Mouse (Mus musculus) forebrain, postnatal 0 days (tissue): ENCODE results near the gene Gdpd5. TPM values are rescaled to one million over a fixed set of nuclear protein-coding genes. Genes with fewer than 3 reads are reported as not detected.

Source experiments
- ATAC-seq: fragments of 200-750 bp; cut with Nextera tagmentation; 2 replicates; pipeline ENCODE4 v1.8.0; 2017; ENCODE audit warnings: mild to moderate bottlenecking, moderate library complexity
- DNase-seq: peaks from one replicate; pipeline ENCODE4 v3.0.0-alpha.2; 2015
- H3K27ac ChIP-seq: fragments of 300-500 bp; sonication (generic); 2 replicates; pipeline ENCODE4 v1.5.1; 2014; ENCODE audit warnings: low read depth, mild to moderate bottlenecking, antibody characterized with exemption, low read length, moderate library complexity, mixed read lengths
- H3K27me3 ChIP-seq: fragments of 300-500 bp; sonication (generic); 2 replicates; pipeline ENCODE4 v1.6.1; 2014; ENCODE audit warnings: mild to moderate bottlenecking, low read length, mixed read lengths; ENCODE audit not compliant: insufficient read depth
- H3K36me3 ChIP-seq: fragments of 300-500 bp; sonication (generic); 2 replicates; pipeline ENCODE4 v1.6.1; 2014; ENCODE audit warnings: mild to moderate bottlenecking, moderate library complexity; ENCODE audit not compliant: insufficient read depth
- H3K4me1 ChIP-seq: fragments of 300-500 bp; sonication (generic); 2 replicates; pipeline ENCODE4 v1.6.1; 2014; ENCODE audit warnings: antibody characterized with exemption; ENCODE audit not compliant: insufficient read depth
- H3K4me2 ChIP-seq: fragments of 300-500 bp; sonication (generic); 2 replicates; pipeline ENCODE4 v1.6.1; 2014; ENCODE audit warnings: low read depth, mild to moderate bottlenecking, moderate library complexity
- H3K4me3 ChIP-seq: fragments of 300-500 bp; sonication (generic); 2 replicates; pipeline ENCODE4 v1.5.1; 2014; ENCODE audit warnings: low read depth, low read length, mixed read lengths
- H3K9ac ChIP-seq: fragments of 300-500 bp; sonication (generic); 2 replicates; pipeline ENCODE4 v1.6.1; 2014; ENCODE audit warnings: mild to moderate bottlenecking
- H3K9me3 ChIP-seq: fragments of 300-500 bp; sonication (generic); 2 replicates; pipeline ENCODE4 v1.6.1; 2016; ENCODE audit warnings: low read length
- CTCF ChIP-seq: sonication (generic); IDR thresholded peaks from 2 replicates; pipeline ENCODE4 v1.5.1; 2016; ENCODE audit warnings: antibody characterized with exemption, control low read depth, low read depth
- WGBS: fragments of 180-500 bp; shearing (Covaris S2); extraction: QIAGEN DNeasy Blood & Tissue Kit; methylation state at CpG from one replicate; pipeline ENCODE4 v1.1.7; 2014; 5-methylcytosine and 5-hydroxymethylcytosine counted together
- polyA plus RNA-seq: library from polyadenylated mRNA; unstranded; fragments of >200 nt; fragmentation: Nextera tagmentation; extraction: Ambion mirVana; gene quantifications from 2 replicates; pipeline ENCODE4 v1.2.1, GENCODE M21; 2015
- total RNA-seq: library from RNA; depleted of rRNA; stranded (reverse); fragments of >200 nt; gene quantifications from 2 replicates; pipeline ENCODE4 v1.2.3, GENCODE M21; 2014

Gene Gdpd5
- total and polyA plus RNA-seq, 2 experiments from 2014 or later = 38.2 to 41.2 TPM

DNA sequence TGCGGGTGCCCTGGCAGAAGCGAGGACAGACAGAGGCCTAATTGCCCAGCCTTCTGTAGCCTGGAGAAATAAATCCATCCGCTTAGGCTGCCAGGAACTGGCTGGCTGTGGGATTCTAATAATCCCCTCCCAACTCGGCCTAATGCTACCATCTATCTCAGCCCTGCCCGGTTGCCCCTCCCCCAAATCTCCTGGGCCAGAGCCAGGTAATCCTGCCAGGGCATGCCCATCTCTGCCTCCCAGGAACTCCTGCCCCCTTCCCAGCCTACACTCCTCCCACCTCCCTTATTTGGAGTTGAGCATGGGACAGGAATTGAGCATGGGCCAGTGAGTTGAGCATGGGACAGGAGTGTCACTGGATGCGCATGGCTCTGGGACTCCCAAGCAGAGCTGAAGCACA is 48.6 kb downstream of the Gdpd5 start:
- Histone ChIP-seq H3K4me3 (no peak overlapping the region), H3K27me3 (no peaks in the 10 kb centered on the region), H3K9ac (no peak overlapping the region), H3K4me1 (peaks cover 10% of the 10 kb centered on the region; the same call in 1 of the 2 replicates), H3K9me3 (no peaks in the 10 kb centered on the region), H3K27ac (no peak overlapping the region), H3K36me3 (peaks cover 5% of the 10 kb centered on the region; the same call in 1 of the 2 replicates), H3K4me2 (no peak overlapping the region)
- ATAC-seq (peak; percentile 28), DNase-seq (peak; percentile 45)
- 28% methylated on average over 6 of the region's 6 CpGs for WGBS
- no peak for TF ChIP-seq CTCF

DNA sequence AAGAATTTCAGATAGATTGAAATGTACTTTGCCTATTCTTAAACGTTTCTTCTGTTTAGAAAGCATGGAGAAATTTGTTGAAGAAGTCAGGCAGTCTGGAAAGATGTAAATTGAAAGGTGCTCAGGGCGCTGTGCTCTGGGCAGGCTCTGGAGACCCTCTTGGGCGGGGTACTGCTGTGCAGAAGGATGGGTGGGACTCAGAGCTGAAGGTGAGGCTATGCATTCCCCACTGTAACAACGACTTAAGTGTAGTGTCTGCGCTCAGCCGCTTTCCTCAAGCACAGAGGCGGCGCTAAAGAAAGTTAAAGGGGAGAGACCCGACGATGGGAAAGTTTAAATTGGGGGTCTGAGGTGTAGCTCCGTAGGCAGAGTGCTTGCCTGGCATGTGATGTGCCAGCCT is 49.0 kb downstream of the Gdpd5 start:
- Histone ChIP-seq H3K36me3 (peaks cover 2% of the 10 kb centered on the region; the same call in 1 of the 2 replicates), H3K27ac (no peak overlapping the region), H3K9ac (no peak overlapping the region), H3K4me2 (no peak overlapping the region), H3K4me3 (no peak overlapping the region), H3K27me3 (no peaks in the 10 kb centered on the region), H3K9me3 (no peaks in the 10 kb centered on the region), H3K4me1 (peaks cover 10% of the 10 kb centered on the region; the same call in 1 of the 2 replicates)
- ATAC-seq (no peak), DNase-seq (no peak)
- TF ChIP-seq CTCF = no peak
- WGBS = 60% methylated on average over 11 of the region's 11 CpGs

DNA sequence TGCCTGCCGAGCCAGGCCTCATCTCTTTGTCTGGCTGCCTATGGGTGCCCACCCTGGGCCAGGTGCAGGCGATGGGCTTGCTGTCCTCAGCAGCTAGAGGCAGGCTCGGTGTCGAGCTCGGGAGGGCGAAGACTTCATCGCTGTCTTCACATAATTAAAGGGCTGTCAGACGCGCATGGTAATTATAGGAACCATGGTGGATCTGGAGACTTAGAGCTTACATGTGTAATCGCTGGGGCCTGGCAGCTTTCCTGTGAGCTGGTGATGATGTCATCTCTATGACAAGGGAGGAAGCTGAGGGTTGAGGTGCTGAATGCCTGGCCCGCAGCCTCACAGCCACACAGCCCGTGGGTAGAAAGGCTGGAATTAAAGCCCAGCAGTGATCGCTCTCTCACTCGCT is 51.0 kb downstream of the Gdpd5 start:
- Histone ChIP-seq H3K4me3 (no peak overlapping the region), H3K27me3 (no peaks in the 10 kb centered on the region), H3K36me3 (peaks cover 3% of the 10 kb centered on the region; the same call in 1 of the 2 replicates), H3K4me1 (peaks cover 10% of the 10 kb centered on the region; the same call in 1 of the 2 replicates), H3K9me3 (no peaks in the 10 kb centered on the region), H3K4me2 (no peak overlapping the region), H3K9ac (no peak overlapping the region), H3K27ac (peak overlapping the region; percentile 68)
- 27% methylated on average over 14 of the region's 14 CpGs for WGBS
- ATAC-seq (peak; percentile 83), DNase-seq (peak; percentile 78)
- no peak for TF ChIP-seq CTCF

DNA sequence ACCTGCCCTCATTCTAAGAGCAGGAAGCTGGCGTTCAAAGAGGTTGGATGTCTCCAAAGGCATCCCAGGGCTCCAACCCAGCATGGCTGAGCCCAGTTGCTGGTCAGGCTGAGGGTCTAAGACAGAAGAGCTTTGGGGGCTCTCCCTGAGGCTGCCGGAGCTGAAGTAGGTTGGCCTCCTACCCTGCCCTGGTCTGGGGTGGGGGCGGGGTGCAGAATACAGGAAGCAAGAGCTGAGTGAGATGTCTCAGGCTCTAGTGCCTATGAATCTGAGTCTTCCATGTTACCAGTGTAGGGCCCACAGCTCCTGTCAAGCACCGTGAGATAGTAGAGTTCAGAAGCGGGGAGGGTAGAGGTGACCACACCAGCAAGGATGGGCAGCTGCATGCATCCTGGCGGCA is 51.6 kb downstream of the Gdpd5 start:
- H3K4me2 ChIP-seq = no peak overlapping the region
- no peaks in the 10 kb centered on the region for H3K9me3 ChIP-seq
- TF ChIP-seq CTCF = no peak
- no peak overlapping the region for H3K4me3 ChIP-seq
- peak overlapping the region; percentile 68; the same call in 1 of the 2 replicates for H3K27ac ChIP-seq
- no peaks in the 10 kb centered on the region for H3K27me3 ChIP-seq
- WGBS = 92% methylated on average over 6 of the region's 6 CpGs
- no peak overlapping the region for H3K9ac ChIP-seq
- ATAC-seq (no peak), DNase-seq (no peak)
- H3K4me1 ChIP-seq = peaks cover 10% of the 10 kb centered on the region; the same call in 1 of the 2 replicates
- H3K36me3 ChIP-seq = peaks cover 6% of the 10 kb centered on the region; the same call in 1 of the 2 replicates

- 24% methylated on average over 12 of the region's 12 CpGs for WGBS
- DNase-seq (no peak), ATAC-seq (no peak)
- Histone ChIP-seq H3K9ac (no peak overlapping the region), H3K36me3 (peaks cover 10% of the 10 kb centered on the region; the same call in 1 of the 2 replicates), H3K4me2 (no peak overlapping the region), H3K27me3 (no peaks in the 10 kb centered on the region), H3K27ac (no peak overlapping the region), H3K9me3 (no peaks in the 10 kb centered on the region), H3K4me1 (peaks cover 10% of the 10 kb centered on the region; the same call in 1 of the 2 replicates), H3K4me3 (no peak overlapping the region)
- no peak for TF ChIP-seq CTCF
These were observed 53.5 kb downstream of the Gdpd5 start for GRCm38 (mm10) chr7:99434672-99435250.

- no peak for TF ChIP-seq CTCF
- H3K36me3 ChIP-seq = peaks cover 14% of the 10 kb centered on the region
- no peaks in the 10 kb centered on the region for H3K9me3 ChIP-seq
- no peak overlapping the region for H3K4me3 ChIP-seq
- WGBS = 12% methylated on average over 4 of the region's 4 CpGs
- ATAC-seq (no peak), DNase-seq (no peak)
- peaks cover 10% of the 10 kb centered on the region; the same call in 1 of the 2 replicates for H3K4me1 ChIP-seq
- H3K27me3 ChIP-seq = no peaks in the 10 kb centered on the region
- H3K9ac ChIP-seq = no peak overlapping the region
- no peak overlapping the region for H3K27ac ChIP-seq
- H3K4me2 ChIP-seq = no peak overlapping the region
These were observed 55.3 kb downstream of the Gdpd5 start for GRCm38 (mm10) chr7:99436530-99436929.

DNA sequence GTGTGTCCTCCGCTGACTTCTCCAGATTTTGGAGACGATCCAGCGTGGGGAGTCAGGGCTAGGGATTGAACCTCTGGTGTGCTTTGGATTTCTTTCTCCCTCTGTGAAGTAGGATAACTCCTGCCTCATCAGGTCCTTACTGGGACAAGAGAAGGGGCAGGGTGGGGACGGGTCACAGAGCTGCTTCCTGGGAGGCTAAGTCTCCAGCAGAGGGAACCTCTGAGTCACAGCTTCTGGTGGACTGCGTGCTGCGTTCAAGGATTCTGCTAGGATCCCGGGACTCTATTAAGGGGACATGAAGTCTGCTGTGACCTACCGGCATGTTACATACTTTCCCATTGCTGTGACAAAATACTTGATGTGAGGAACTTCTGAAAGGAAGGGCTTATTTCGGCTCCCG is 57.7 kb downstream of the Gdpd5 start:
- ATAC-seq (no peak), DNase-seq (no peak)
- Histone ChIP-seq H3K9ac (no peak overlapping the region), H3K4me1 (no peaks in the 10 kb centered on the region), H3K27me3 (no peaks in the 10 kb centered on the region), H3K4me3 (no peak overlapping the region), H3K36me3 (peaks cover 23% of the 10 kb centered on the region), H3K9me3 (no peaks in the 10 kb centered on the region), H3K27ac (no peak overlapping the region), H3K4me2 (no peak overlapping the region)
- 68% methylated on average over 10 of the region's 10 CpGs for WGBS
- TF ChIP-seq CTCF = peak; percentile 44
